Mouse (Mus musculus) E14TG2a.4 (cell line): ENCODE results near the gene Ankrd44.

Source experiments
- CTCF ChIP-seq: conservative IDR thresholded peaks from 2 replicates; pipeline ENCODE4 v1.5.1; 2014; ENCODE audit warnings: low read length
- NANOG ChIP-seq: IDR thresholded peaks from 2 replicates; pipeline ENCODE4 v1.6.1; 2014; ENCODE audit warnings: borderline replicate concordance, low read length, mixed read lengths
- POU5F1 ChIP-seq: IDR thresholded peaks from 2 replicates; pipeline ENCODE4 v1.6.1; 2014; ENCODE audit warnings: low read length, borderline replicate concordance

- TF ChIP-seq CTCF (no peak), POU5F1 (no peak), NANOG (no peak)
Measured at GRCm38 (mm10) chr1:54902689-54903246, 23.4 kb downstream of the Ankrd44 start.
